Mouse (Mus musculus) E14TG2a.4 (cell line): ENCODE results near the gene Vmn1r123.
"Not testable (repeated sequence)": the region's sequence is repeated elsewhere in the genome, so short reads cannot be mapped to it uniquely, and the experiment has no call there.

ENCODE experiments used
- H3K27me3 ChIP-seq: 2 replicates; pipeline ENCODE4 v1.6.1; 2014; ENCODE audit warnings: low read length, control low read depth; ENCODE audit not compliant: insufficient read depth
- H3K36me3 ChIP-seq: 2 replicates; pipeline ENCODE4 v1.6.1; 2014; ENCODE audit warnings: low read length, control low read depth; ENCODE audit not compliant: insufficient read depth
- H3K4me1 ChIP-seq: replicated peaks from 2 replicates; pipeline ENCODE4 v1.6.1; 2014; ENCODE audit warnings: low read depth, low read length, control low read depth
- H3K4me3 ChIP-seq: replicated peaks from 2 replicates; pipeline ENCODE4 v1.5.1; 2014; ENCODE audit warnings: mild to moderate bottlenecking, low read length
- H3K9me3 ChIP-seq: 2 replicates; pipeline ENCODE4 v1.6.1; 2014; ENCODE audit warnings: low read length, control low read depth

Gene Vmn1r123

GRCm38 (mm10) chr7:21161885-21162284, at the start of gene Vmn1r123:
TSS of gene Vmn1r123 (plus strand) at chr7:21162185.
- H3K36me3 ChIP-seq, H3K4me3 ChIP-seq, H3K4me1 ChIP-seq, H3K27me3 ChIP-seq, H3K9me3 ChIP-seq: not testable (repeated sequence)

- H3K4me1 ChIP-seq, H3K27me3 ChIP-seq, H3K36me3 ChIP-seq, H3K4me3 ChIP-seq, H3K9me3 ChIP-seq: not testable (repeated sequence)
These were observed 28.0 kb upstream of the Vmn1r123 start, which contains the start of gene Vmn1r122 for GRCm38 (mm10) chr7:21134028-21134427. TSS of gene Vmn1r122 (minus strand) at chr7:21134128.

- H3K9me3 ChIP-seq, H3K4me1 ChIP-seq, H3K36me3 ChIP-seq, H3K27me3 ChIP-seq, H3K4me3 ChIP-seq: not testable (repeated sequence)
These were observed 28.3 kb downstream of the Vmn1r123 start, which contains the start of gene Gm5157 for GRCm38 (mm10) chr7:21190323-21190722. TSS of gene Gm5157 (minus strand) at chr7:21190423.
